Mouse (Mus musculus) kidney, embryonic 16.5 days (tissue): ENCODE measurements around the gene Zfp239. TPM values are rescaled to one million over a fixed set of nuclear protein-coding genes. Genes with fewer than 3 reads are reported as not detected.

Experiments
- ATAC-seq: fragments of 200-750 bp; cut with Nextera tagmentation; 2 replicates; pipeline ENCODE4 v1.8.0; 2017; ENCODE audit warnings: moderate TSS enrichment; ENCODE audit not compliant: low FRiP score, low TSS enrichment
- H3K27ac ChIP-seq: fragments of 300-500 bp; sonication (generic); 2 replicates; pipeline ENCODE4 v1.5.1; 2014; ENCODE audit warnings: low read length
- H3K27me3 ChIP-seq: fragments of 300-500 bp; sonication (generic); 2 replicates; pipeline ENCODE4 v1.6.1; 2014; ENCODE audit warnings: low read length, control low read depth, mixed read lengths; ENCODE audit not compliant: insufficient read depth
- H3K36me3 ChIP-seq: fragments of 300-500 bp; sonication (generic); 2 replicates; pipeline ENCODE4 v1.6.1; 2014; ENCODE audit warnings: low read length, control low read depth, mixed read lengths; ENCODE audit not compliant: insufficient read depth
- H3K4me1 ChIP-seq: fragments of 300-500 bp; sonication (generic); 2 replicates; pipeline ENCODE4 v1.6.1; 2014; ENCODE audit warnings: low read length, control low read depth, mixed read lengths; ENCODE audit not compliant: insufficient read depth
- H3K4me2 ChIP-seq: fragments of 300-500 bp; sonication (generic); replicated peaks from 2 replicates; pipeline ENCODE4 v1.6.1; 2014; ENCODE audit warnings: low read depth, low read length
- H3K4me3 ChIP-seq: fragments of 300-500 bp; sonication (generic); 2 replicates; pipeline ENCODE4 v1.5.1; 2014; ENCODE audit warnings: mild to moderate bottlenecking, low read length
- H3K9ac ChIP-seq: fragments of 300-500 bp; sonication (generic); replicated peaks from 2 replicates; pipeline ENCODE4 v1.6.1; 2014; ENCODE audit warnings: low read length
- H3K9me3 ChIP-seq: fragments of 300-500 bp; sonication (generic); 2 replicates; pipeline ENCODE4 v1.6.1; 2016; ENCODE audit warnings: low read length, control low read depth
- WGBS: fragments of 180-500 bp; shearing (Covaris S2); extraction: QIAGEN DNeasy Blood & Tissue Kit; methylation state at CpG from one replicate; pipeline ENCODE4 v1.1.7; 2014; 5-methylcytosine and 5-hydroxymethylcytosine counted together
- polyA plus RNA-seq: library from polyadenylated mRNA; unstranded; fragments of >200 nt; fragmentation: Nextera tagmentation; extraction: Ambion mirVana; gene quantifications from 2 replicates; pipeline ENCODE4 v1.2.1, GENCODE M21; 2015

Zfp239 gene
- polyA plus RNA-seq, 1 experiment from 2014 or later: 11.5 TPM

GRCm38 (mm10) chr6:117874621-117875281 lies 12.9 kb downstream of the Zfp239 start:
- ATAC-seq: no peak
- H3K27ac ChIP-seq: no peak overlapping the region
- no peak overlapping the region for H3K4me3 ChIP-seq
- no peaks in the 10 kb centered on the region for H3K4me1 ChIP-seq
- H3K9ac ChIP-seq: no peak overlapping the region
- 73% methylated on average over 3 of the region's 3 CpGs for WGBS
- H3K27me3 ChIP-seq: no peaks in the 10 kb centered on the region
- H3K36me3 ChIP-seq: no peaks in the 10 kb centered on the region; the same call in 1 of the 2 replicates
- no peaks in the 10 kb centered on the region for H3K9me3 ChIP-seq
- H3K4me2 ChIP-seq: no peak overlapping the region

- Histone ChIP-seq H3K4me1 (peaks cover 6% of the 10 kb centered on the region; the same call in 1 of the 2 replicates), H3K36me3 (no peaks in the 10 kb centered on the region), H3K4me2 (peak overlapping the region; percentile 78), H3K4me3 (peak overlapping the region; percentile 58), H3K9ac (peak overlapping the region; percentile 86), H3K9me3 (no peaks in the 10 kb centered on the region), H3K27ac (peak overlapping the region; percentile 100), H3K27me3 (no peaks in the 10 kb centered on the region)
- 11% methylated on average over 26 of the region's 26 CpGs for WGBS
- peak; percentile 91 for ATAC-seq
These were observed 17.0 kb downstream of the Zfp239 start for GRCm38 (mm10) chr6:117878700-117879407.

GRCm38 (mm10) chr6:117879408-117880115 lies 17.7 kb downstream of the Zfp239 start:
- H3K27me3 ChIP-seq: no peaks in the 10 kb centered on the region
- H3K36me3 ChIP-seq: no peaks in the 10 kb centered on the region
- H3K27ac ChIP-seq: peak overlapping the region; percentile 100
- peak overlapping the region; percentile 86 for H3K9ac ChIP-seq
- H3K4me1 ChIP-seq: peaks cover 6% of the 10 kb centered on the region; the same call in 1 of the 2 replicates
- no peaks in the 10 kb centered on the region for H3K9me3 ChIP-seq
- WGBS: under 1% methylated on average over 67 of the region's 67 CpGs
- H3K4me3 ChIP-seq: peak overlapping the region; percentile 58
- peak; percentile 93 for ATAC-seq
- H3K4me2 ChIP-seq: peak overlapping the region; percentile 78

- Histone ChIP-seq H3K36me3 (no peaks in the 10 kb centered on the region), H3K4me2 (peak overlapping the region; percentile 78), H3K27ac (peak overlapping the region; percentile 71; the same call in 1 of the 2 replicates), H3K9ac (peak overlapping the region; percentile 37; the same call in 1 of the 2 replicates), H3K4me3 (peak overlapping the region; percentile 58), H3K9me3 (no peaks in the 10 kb centered on the region), H3K4me1 (peaks cover 6% of the 10 kb centered on the region; the same call in 1 of the 2 replicates), H3K27me3 (no peaks in the 10 kb centered on the region)
- no peak for ATAC-seq
- 27% methylated on average over 3 of the region's 3 CpGs for WGBS
These were observed 18.5 kb downstream of the Zfp239 start for GRCm38 (mm10) chr6:117880394-117880838.

GRCm38 (mm10) chr6:117881229-117881628 lies 19.3 kb downstream of the Zfp239 start:
- Histone ChIP-seq H3K27ac (no peak overlapping the region), H3K4me1 (peaks cover 6% of the 10 kb centered on the region; the same call in 1 of the 2 replicates), H3K9ac (no peak overlapping the region), H3K4me2 (no peak overlapping the region), H3K9me3 (no peaks in the 10 kb centered on the region), H3K36me3 (no peaks in the 10 kb centered on the region), H3K27me3 (no peaks in the 10 kb centered on the region), H3K4me3 (no peak overlapping the region)
- no peak for ATAC-seq
- 82% methylated on average over 7 of the region's 7 CpGs for WGBS

DNA sequence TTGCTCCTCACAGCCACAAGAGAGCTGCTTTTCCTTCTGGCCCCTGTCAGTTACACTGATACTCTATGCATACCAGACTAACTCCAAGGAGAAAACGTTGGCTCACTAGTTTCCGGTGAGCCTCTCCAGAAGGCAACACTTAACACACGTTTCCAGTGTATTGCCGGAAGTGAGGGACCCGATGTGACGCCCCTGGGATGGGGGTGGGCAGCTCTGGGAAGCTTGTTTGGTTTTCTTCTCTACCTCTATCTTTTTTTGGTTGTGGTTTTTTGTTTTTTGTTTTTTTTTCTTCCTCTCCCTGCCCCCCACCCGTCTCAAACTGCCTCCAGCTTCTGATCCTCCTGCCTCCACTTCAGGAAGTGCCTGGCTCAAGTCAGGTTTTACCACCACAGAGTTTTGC lies 20.1 kb downstream of the Zfp239 start:
- no peaks in the 10 kb centered on the region for H3K27me3 ChIP-seq
- H3K27ac ChIP-seq: no peak overlapping the region
- H3K9me3 ChIP-seq: no peaks in the 10 kb centered on the region
- H3K9ac ChIP-seq: no peak overlapping the region
- ATAC-seq: no peak
- no peak overlapping the region for H3K4me3 ChIP-seq
- 80% methylated on average over 7 of the region's 7 CpGs for WGBS
- H3K4me2 ChIP-seq: no peak overlapping the region
- H3K4me1 ChIP-seq: peaks cover 6% of the 10 kb centered on the region; the same call in 1 of the 2 replicates
- H3K36me3 ChIP-seq: no peaks in the 10 kb centered on the region

- no peak overlapping the region for H3K4me2 ChIP-seq
- WGBS: 90% methylated on average over 2 of the region's 2 CpGs
These were observed 24.0 kb downstream of the Zfp239 start for GRCm38 (mm10) chr6:117885943-117886342.

DNA sequence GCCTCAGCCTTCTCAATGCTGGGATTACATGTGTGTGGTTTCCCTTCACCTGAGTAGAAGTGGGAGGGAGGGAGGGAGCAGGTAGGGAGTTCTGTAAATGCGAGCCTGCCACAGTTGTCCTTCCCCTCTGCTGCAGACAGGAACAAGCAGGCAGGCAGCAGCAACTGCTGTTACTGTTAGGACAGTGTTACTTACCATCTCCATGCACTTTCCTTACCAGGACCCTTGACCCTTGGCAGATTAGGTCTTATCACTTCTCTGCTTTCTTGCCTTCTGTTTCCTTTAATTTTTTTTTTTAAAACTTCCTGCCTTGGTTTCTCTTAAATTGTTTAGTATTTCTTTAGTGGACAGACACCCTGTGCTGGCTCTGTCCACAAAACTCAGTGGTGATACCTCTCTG lies 26.1 kb downstream of the Zfp239 start:
- H3K4me3 ChIP-seq: no peak overlapping the region
- no peak overlapping the region for H3K9ac ChIP-seq
- 38% methylated on average over 1 of the region's 1 CpGs for WGBS
- no peaks in the 10 kb centered on the region for H3K27me3 ChIP-seq
- H3K27ac ChIP-seq: no peak overlapping the region
- H3K4me1 ChIP-seq: no peaks in the 10 kb centered on the region
- H3K36me3 ChIP-seq: no peaks in the 10 kb centered on the region
- ATAC-seq: no peak
- no peak overlapping the region for H3K4me2 ChIP-seq
- H3K9me3 ChIP-seq: no peaks in the 10 kb centered on the region

More at GRCm38 (mm10) chr6:117885943-117886342, 24.0 kb downstream of the Zfp239 start:
- Histone ChIP-seq H3K4me3 (no peak overlapping the region), H3K4me1 (no peaks in the 10 kb centered on the region), H3K36me3 (no peaks in the 10 kb centered on the region), H3K9me3 (no peaks in the 10 kb centered on the region), H3K27me3 (no peaks in the 10 kb centered on the region), H3K9ac (no peak overlapping the region), H3K27ac (no peak overlapping the region)
- ATAC-seq: no peak

DNA sequence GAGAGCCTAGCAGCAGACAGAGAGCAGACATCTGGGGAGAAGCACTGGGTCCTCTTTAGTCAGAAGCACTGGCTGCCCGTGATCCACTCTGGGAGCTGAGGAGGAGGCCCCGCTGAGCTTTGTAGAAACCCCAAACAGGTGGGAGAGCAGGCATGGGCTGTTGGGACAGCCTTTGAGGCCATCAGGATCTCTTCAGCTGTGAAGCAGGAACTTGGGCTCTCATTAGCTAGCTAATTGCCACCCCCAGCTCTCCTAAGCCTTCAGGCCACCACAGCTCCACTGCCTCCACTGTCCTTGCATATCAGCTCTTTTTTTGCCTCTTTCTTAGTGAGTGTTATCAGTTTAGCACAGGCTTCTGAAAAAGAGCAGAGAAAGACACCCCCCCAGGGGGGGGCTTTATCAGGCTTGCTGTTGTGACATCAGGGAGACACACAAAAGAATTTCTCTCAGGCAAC lies 26.8 kb downstream of the Zfp239 start:
- H3K36me3 ChIP-seq: no peaks in the 10 kb centered on the region
- no peak overlapping the region for H3K4me2 ChIP-seq
- H3K9ac ChIP-seq: no peak overlapping the region
- no peaks in the 10 kb centered on the region for H3K27me3 ChIP-seq
- no peaks in the 10 kb centered on the region for H3K9me3 ChIP-seq
- ATAC-seq: no peak
- H3K27ac ChIP-seq: no peak overlapping the region
- H3K4me1 ChIP-seq: no peaks in the 10 kb centered on the region
- no peak overlapping the region for H3K4me3 ChIP-seq
- 64% methylated on average over 2 of the region's 2 CpGs for WGBS
